Mouse (Mus musculus): ENCODE results near the gene Eri3. TPM values are rescaled to one million over a fixed set of nuclear protein-coding genes. Genes with fewer than 3 reads are reported as not detected.

The Eri3 gene
- total and polyA plus RNA-seq, 3 experiments: 82.0 to 90.4 (median 82.2) TPM

DNA sequence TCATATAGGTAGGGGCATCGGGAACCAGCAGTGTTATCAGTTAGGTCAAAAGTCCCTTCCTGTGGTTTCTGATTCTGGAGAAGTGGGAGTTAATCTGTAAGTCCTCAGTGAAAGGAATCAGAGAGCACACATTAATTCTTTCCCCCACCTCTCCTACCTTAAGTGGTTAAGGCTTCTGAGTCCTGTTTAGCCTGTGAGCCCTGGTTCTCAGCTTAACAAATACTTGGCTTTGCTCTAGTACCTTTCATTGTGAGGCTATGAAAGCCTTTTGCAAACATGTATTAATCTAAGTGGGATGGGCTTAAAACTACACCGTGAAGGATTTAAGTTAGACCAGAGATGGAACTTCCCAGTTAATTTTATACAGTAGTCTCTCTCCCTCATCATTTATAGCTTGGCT lies 35.8 kb downstream of the Eri3 start:
- DNase-seq: no peak
- WGBS: 56% methylated on average over 2 of the region's 2 CpGs
- Histone ChIP-seq H3K9ac (ENCODE audit: low read depth, low read length) (no peak overlapping the region), H3K4me3 (no peak overlapping the region), H3K27me3 (ENCODE audit: control insufficient read depth, insufficient read depth, low read length) (no peaks in the 10 kb centered on the region), H3K36me3 (ENCODE audit: control insufficient read depth, insufficient read depth, low read length) (no peaks in the 10 kb centered on the region), H3K27ac (no peak overlapping the region), H3K79me2 (replicated peaks; ENCODE audit: control insufficient read depth, insufficient read depth, low read length) (no peaks in the 10 kb centered on the region), H3K4me1 (ENCODE audit: control insufficient read depth, insufficient read depth, low read length) (no peaks in the 10 kb centered on the region; the same call in 1 of the 2 replicates)
- TF ChIP-seq CTCF (IDR thresholded peaks at IDR 0.05): no peak
- no peak for TF ChIP-seq POLR2A (IDR thresholded peaks at IDR 0.05; ENCODE audit: insufficient read depth, low read depth, low read length)
- no peak for TF ChIP-seq EP300 (IDR thresholded peaks at IDR 0.05; ENCODE audit: insufficient read depth, low read depth, low read length)
- intact Hi-C loops (cut with DNase I): no loop called here

DNA sequence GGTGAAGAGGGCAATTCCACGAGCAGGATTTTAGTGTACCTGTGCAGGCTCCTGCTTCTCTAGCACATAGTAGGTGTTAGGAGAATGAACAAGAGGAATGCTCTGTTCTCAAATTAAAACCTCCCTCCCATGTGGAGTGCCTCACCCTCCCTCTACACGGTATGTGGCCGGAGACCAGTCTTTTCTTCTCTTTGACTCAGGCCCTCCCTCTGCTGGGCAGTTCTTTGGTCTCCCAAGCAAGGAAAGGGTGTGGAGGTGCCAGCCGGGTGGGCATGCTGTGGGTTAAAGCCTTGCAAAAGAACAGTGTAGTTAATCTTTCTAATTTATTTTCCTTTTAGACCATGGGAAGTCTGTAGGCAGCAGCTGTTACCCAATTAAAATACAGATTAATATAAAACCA lies 37.3 kb downstream of the Eri3 start:
- no peak for DNase-seq
- intact Hi-C loops (cut with DNase I): no loop called here
- TF ChIP-seq CTCF (IDR thresholded peaks at IDR 0.05) (peak; percentile 50), EP300 (IDR thresholded peaks at IDR 0.05; ENCODE audit: insufficient read depth, low read depth, low read length) (no peak), POLR2A (IDR thresholded peaks at IDR 0.05; ENCODE audit: insufficient read depth, low read depth, low read length) (no peak)
- Histone ChIP-seq H3K79me2 (replicated peaks; ENCODE audit: control insufficient read depth, insufficient read depth, low read length) (no peaks in the 10 kb centered on the region), H3K9ac (ENCODE audit: low read depth, low read length) (no peak overlapping the region), H3K27ac (no peak overlapping the region), H3K36me3 (ENCODE audit: control insufficient read depth, insufficient read depth, low read length) (no peaks in the 10 kb centered on the region), H3K27me3 (ENCODE audit: control insufficient read depth, insufficient read depth, low read length) (no peaks in the 10 kb centered on the region), H3K4me1 (ENCODE audit: control insufficient read depth, insufficient read depth, low read length) (no peaks in the 10 kb centered on the region; the same call in 1 of the 2 replicates), H3K4me3 (no peak overlapping the region)
- WGBS: 63% methylated on average over 4 of the region's 4 CpGs

DNA sequence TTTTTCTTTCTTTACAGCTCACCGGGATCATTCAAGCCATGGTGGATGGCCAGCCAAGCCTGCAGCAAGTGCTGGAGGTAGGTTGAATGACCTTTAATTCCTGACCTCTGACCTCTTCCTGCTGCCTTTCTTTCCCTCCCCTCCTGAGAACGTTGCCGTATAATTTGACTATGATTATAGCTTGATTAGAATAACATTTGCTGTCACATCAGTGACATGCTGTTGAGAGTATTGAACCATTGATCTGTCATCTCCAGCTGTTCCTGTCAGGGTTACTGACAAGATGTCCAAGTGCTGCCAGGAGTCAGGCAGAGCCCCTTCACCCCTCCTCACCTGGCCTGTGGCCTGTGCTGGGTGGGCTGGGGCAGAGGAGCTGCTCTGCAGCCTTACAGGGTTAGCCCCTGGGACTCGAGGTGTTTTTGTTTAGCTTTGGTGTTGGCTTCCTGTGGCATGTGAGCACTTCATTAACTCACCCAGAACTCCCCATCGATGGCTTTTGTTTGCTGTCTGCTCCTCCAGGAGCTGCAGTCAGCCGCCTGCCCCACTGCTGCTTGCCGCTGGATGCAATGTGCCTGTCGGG lies 39.0 kb downstream of the Eri3 start:
- Histone ChIP-seq H3K4me3 (no peak overlapping the region), H3K36me3 (ENCODE audit: control insufficient read depth, insufficient read depth, low read length) (no peaks in the 10 kb centered on the region), H3K27me3 (ENCODE audit: control insufficient read depth, insufficient read depth, low read length) (no peaks in the 10 kb centered on the region), H3K79me2 (replicated peaks; ENCODE audit: control insufficient read depth, insufficient read depth, low read length) (no peaks in the 10 kb centered on the region), H3K9ac (ENCODE audit: low read depth, low read length) (no peak overlapping the region), H3K4me1 (ENCODE audit: control insufficient read depth, insufficient read depth, low read length) (no peaks in the 10 kb centered on the region; the same call in 1 of the 2 replicates), H3K27ac (no peak overlapping the region)
- intact Hi-C loops (cut with DNase I): no loop called here
- TF ChIP-seq POLR2A (IDR thresholded peaks at IDR 0.05; ENCODE audit: insufficient read depth, low read depth, low read length) (no peak), EP300 (IDR thresholded peaks at IDR 0.05; ENCODE audit: insufficient read depth, low read depth, low read length) (no peak), CTCF (IDR thresholded peaks at IDR 0.05) (no peak)
- DNase-seq: no peak
- WGBS: 55% methylated on average over 8 of the region's 8 CpGs

- intact Hi-C loops (cut with DNase I): no loop called here
- peak overlapping the region; percentile 23; the same call in 1 of the 2 replicates for H3K27ac ChIP-seq
These were observed 40.6 kb downstream of the Eri3 start for GRCm38 (mm10) chr4:117590781-117591180.

GRCm38 (mm10) chr4:117592206-117592605 lies 42.0 kb downstream of the Eri3 start:
- no peaks in the 10 kb centered on the region for H3K36me3 ChIP-seq (ENCODE audit: control insufficient read depth, insufficient read depth, low read length)
- no peak for DNase-seq
- intact Hi-C loops (cut with DNase I): no loop called here
- H3K9ac ChIP-seq (ENCODE audit: low read depth, low read length): no peak overlapping the region
- no peak overlapping the region for H3K27ac ChIP-seq
- no peaks in the 10 kb centered on the region for H3K27me3 ChIP-seq (ENCODE audit: control insufficient read depth, insufficient read depth, low read length)
- no peak overlapping the region for H3K4me3 ChIP-seq
- 93% methylated on average over 5 of the region's 5 CpGs for WGBS
- no peaks in the 10 kb centered on the region for H3K79me2 ChIP-seq (replicated peaks; ENCODE audit: control insufficient read depth, insufficient read depth, low read length)
- H3K4me1 ChIP-seq (ENCODE audit: control insufficient read depth, insufficient read depth, low read length): no peaks in the 10 kb centered on the region; the same call in 1 of the 2 replicates
- TF ChIP-seq EP300 (IDR thresholded peaks at IDR 0.05; ENCODE audit: insufficient read depth, low read depth, low read length): no peak
- TF ChIP-seq POLR2A (IDR thresholded peaks at IDR 0.05; ENCODE audit: insufficient read depth, low read depth, low read length): no peak
- no peak for TF ChIP-seq CTCF (IDR thresholded peaks at IDR 0.05)

More at GRCm38 (mm10) chr4:117590781-117591180, 40.6 kb downstream of the Eri3 start:
- peak; percentile 75 for TF ChIP-seq EP300 (IDR thresholded peaks at IDR 0.05; ENCODE audit: insufficient read depth, low read depth, low read length)
- TF ChIP-seq CTCF (IDR thresholded peaks at IDR 0.05): no peak
- peak; percentile 43 to 65 for DNase-seq
- Histone ChIP-seq H3K4me3 (no peak overlapping the region), H3K9ac (ENCODE audit: low read depth, low read length) (no peak overlapping the region), H3K27me3 (ENCODE audit: control insufficient read depth, insufficient read depth, low read length) (no peaks in the 10 kb centered on the region), H3K79me2 (replicated peaks; ENCODE audit: control insufficient read depth, insufficient read depth, low read length) (no peaks in the 10 kb centered on the region), H3K4me1 (ENCODE audit: control insufficient read depth, insufficient read depth, low read length) (no peaks in the 10 kb centered on the region; the same call in 1 of the 2 replicates), H3K36me3 (ENCODE audit: control insufficient read depth, insufficient read depth, low read length) (no peaks in the 10 kb centered on the region)
- 57% methylated on average over 2 of the region's 2 CpGs for WGBS

GRCm38 (mm10) chr4:117595293-117595692 lies 45.1 kb downstream of the Eri3 start:
- Histone ChIP-seq H3K36me3 (ENCODE audit: control insufficient read depth, insufficient read depth, low read length) (no peaks in the 10 kb centered on the region), H3K4me1 (ENCODE audit: control insufficient read depth, insufficient read depth, low read length) (no peaks in the 10 kb centered on the region; the same call in 1 of the 2 replicates), H3K9ac (ENCODE audit: low read depth, low read length) (no peak overlapping the region), H3K4me3 (no peak overlapping the region), H3K27me3 (ENCODE audit: control insufficient read depth, insufficient read depth, low read length) (no peaks in the 10 kb centered on the region), H3K79me2 (replicated peaks; ENCODE audit: control insufficient read depth, insufficient read depth, low read length) (no peaks in the 10 kb centered on the region), H3K27ac (no peak overlapping the region)
- TF ChIP-seq CTCF (IDR thresholded peaks at IDR 0.05) (no peak), EP300 (IDR thresholded peaks at IDR 0.05; ENCODE audit: insufficient read depth, low read depth, low read length) (no peak), POLR2A (IDR thresholded peaks at IDR 0.05; ENCODE audit: insufficient read depth, low read depth, low read length) (no peak)
- 94% methylated on average over 10 of the region's 10 CpGs for WGBS
- no peak for DNase-seq
- intact Hi-C loops (cut with DNase I): no loop called here

All from heart, adult 2 months (tissue).